Mouse (Mus musculus): ENCODE results near the gene Lonp2.

The Lonp2 gene

DNA sequence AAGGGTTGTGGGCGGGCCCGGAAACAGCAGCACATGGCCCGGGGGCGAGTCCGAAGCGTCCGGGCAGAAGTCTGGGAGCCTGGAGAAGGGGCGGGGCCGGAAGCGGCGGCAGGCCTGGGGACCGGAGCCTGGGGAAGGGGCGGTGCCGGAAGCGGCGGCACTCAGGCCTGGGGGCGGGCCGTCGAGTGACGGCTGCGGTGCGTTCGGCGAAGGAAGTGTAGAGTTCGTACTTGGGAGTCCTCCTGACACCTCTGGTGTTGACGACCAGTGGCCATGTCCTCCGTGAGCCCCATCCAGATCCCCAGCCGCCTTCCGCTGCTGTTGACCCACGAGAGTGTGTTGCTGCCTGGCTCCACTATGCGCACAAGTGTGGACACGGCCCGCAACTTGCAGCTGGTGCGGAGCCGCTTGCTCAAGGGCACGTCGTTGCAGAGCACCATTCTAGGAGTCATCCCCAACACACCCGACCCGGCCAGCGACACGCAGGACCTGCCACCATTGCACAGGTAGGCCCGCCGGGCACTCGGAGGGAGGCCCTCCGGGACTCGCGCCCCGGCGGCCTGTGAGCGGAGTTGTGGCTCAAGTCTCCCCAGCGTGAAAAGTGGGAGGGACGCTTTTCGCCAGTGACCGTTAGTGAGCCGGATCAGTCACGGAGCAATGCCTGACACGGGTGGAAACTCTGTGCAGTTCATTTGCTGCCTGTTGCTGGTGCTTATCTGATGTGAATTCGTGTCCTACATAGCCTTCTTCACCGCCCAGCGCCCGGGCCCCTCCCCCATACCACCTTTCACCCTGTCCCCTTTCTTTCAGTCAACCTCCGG is at the start of gene Lonp2:
Gene Lonp2 (plus strand): TSS at position 133 of the 821 bp plus-strand sequence.
- DNase-seq (ENCODE audit: low spot score), result peak; percentile 96

DNA sequence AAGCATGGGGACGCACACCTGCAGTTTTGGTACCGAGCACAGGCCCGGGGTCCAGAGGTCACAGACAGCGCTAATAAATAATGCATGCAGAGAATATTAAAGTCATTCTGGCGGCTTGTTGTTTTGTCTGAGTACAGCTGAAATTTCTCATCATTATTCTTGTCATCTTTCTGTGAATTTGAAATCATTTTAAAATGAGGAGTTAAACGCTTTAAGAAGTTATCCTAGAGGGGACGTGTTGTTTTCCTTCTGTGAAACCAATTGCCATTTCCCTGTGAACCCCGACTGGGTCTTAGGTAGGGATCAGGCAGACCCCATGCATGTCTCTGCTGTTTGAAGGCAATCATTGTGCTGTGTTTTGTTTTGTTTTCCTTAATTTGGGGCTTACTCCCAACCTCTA is 46.3 kb upstream of the Lonp2 start:
- no peak for DNase-seq (ENCODE audit: low spot score)

DNA sequence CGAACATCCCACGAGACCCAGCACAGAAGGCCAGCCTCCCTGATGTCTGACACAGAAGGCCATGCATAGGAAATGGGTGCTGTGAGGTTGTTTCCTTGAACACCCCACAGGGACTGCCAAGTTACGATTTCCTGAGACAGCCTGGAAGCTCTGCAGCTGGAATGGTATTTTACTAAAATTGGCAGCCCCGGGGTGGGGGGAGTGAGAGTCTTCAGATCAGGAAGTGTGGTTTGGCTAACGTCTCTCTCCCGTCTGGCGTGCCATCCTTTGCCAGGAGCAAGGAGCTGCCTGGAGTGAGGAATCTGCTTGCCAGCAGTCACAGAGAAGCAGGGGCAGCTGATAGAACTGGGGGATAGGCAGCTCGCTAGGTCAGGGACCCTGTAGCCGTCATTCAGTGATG is 45.8 kb upstream of the Lonp2 start:
- DNase-seq (ENCODE audit: low spot score), result no peak

DNA sequence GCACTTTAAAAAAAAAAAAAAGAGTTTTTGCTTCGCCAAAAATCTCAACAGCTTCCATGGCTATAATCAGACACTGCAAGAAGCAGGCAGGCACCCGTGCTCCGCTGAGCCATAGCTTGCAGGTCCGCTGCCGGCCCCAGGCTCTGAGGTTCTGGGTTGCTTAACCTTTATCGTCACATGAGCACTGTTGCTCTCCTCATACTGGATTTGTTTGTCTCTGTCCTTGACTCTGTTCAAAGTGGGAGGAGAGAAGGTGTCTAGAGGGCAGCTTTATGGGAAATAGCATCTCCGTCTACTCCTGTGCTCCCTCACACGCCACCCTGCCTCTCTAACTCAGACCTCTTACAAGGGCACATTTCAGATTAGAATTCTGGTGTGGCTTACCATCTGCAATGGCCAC is 45.1 kb upstream of the Lonp2 start:
- DNase-seq (ENCODE audit: low spot score), result no peak

DNA sequence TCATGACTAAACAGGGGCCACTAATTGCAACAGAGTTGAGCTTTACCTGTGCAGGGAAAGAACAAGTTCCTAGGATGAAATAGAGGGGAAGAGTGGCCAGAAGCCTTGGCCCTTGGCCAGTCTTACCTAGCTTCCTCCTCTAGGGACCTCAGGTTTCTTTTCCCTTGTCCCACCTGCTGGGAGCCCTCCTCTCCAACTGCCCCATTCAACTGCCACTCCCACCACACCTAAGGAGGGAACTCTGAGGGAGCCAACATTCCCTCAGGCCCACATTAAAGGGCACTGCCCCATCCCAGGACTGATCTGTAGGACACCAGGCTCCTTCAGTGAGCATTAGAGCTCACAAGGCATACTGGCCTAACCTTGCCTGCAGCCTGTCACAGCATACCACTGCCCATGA is 43.4 kb upstream of the Lonp2 start, which contains the start of gene Abcc12:
Gene Abcc12 (minus strand): TSS at position 229 of the 400 bp plus-strand sequence.
- DNase-seq (ENCODE audit: low spot score), result no peak

DNA sequence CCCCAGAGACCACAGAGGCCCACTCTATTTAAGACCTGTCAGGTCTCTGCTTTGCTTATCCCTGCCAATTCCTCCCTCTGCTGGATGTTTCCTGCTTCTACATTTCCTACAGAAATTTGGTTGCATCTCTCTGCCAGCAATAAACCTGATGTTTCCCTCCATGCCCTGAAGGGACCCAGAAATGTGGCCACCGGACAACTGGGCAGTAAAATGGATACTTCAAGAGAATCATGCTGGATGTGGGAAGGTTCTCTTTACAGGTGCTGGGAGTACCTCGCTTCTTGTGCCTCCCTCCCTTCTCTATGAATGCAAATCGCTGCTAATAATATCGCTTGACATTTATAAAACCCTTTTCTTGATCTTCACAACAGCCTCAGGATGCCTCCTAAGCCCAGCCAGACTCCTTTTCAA is 41.9 kb upstream of the Lonp2 start:
- no peak for DNase-seq (ENCODE audit: low spot score)

DNA sequence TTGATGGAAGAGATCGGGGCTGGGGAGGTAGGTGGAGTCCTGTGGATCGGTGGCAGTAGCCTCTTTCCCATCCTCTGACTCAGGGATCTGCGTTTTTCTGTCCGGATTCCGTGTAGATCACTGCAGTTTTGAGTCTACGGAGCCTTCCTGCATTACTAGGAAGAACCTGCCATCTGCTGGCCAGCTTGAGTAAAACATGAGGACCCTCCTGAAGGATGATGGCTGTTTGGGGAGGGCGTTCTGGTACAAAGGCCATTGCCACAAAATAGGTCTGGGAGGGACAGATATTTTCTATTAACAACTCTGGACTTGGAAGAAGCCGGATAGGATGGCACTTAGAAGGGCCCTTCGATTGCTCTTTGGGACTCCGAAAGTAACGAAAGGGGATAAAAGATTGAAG is 38.7 kb upstream of the Lonp2 start:
- DNase-seq (ENCODE audit: low spot score), result peak; percentile 70

DNA sequence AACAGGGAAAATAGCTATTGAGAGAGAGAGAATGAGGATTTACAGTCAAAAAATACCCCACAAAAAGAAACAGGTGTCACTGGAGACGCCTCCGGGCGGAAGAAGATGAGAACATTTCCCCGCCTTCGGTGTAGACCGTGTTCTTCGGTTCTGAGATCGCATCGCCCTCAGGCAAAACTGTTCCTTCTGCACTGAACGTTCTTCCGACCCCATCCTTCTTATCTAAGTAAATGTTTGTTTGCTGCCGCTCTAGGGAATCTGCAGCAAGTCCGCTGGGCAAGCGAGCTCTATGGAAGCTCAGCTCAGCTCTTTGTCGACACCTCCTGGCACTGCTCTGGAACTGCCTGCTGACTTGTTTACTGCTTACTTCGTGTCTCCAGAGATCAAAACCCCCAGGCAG is 38.3 kb upstream of the Lonp2 start:
- peak; percentile 80 for DNase-seq (ENCODE audit: low spot score)

DNA sequence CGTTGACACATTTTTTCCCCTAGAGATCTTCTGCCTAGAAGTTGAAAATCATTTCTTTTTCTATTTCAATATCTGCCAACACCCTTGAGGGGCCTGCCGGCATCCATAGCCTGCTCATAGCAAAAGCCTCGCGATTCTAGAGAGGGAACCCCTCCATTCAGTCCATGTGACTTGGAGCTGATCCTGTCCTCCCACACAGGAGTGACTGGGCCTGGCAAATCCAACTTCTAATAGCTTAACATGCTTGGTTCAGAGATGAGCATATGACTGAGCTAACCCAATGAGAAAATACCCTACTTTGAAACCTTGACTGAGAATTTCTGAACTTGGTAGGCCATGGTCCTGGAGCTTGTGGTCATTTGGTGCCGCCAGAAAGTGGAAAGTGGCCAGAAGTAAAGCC is 37.8 kb upstream of the Lonp2 start:
- DNase-seq (ENCODE audit: low spot score), result no peak

DNA sequence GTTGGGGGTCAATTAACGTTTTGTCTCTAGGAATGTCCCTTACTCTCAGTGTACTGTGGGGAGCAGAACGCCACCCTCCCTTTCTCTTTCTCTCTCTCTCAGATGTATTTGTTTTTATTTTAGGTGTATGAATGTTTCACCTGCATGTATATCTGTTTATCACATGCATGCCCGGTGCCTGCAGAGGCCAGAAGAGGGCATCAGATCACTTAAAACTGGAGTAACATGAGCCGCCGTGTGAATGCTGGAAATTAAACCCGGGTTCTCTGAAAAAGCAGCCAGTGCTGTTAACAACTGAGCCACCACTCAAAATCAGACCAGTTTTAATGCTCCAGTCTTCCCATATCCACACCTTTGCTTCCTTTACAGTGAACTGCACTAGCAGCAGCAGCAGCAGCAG is 37.2 kb upstream of the Lonp2 start:
- peak; percentile 11 for DNase-seq (ENCODE audit: low spot score)

DNA sequence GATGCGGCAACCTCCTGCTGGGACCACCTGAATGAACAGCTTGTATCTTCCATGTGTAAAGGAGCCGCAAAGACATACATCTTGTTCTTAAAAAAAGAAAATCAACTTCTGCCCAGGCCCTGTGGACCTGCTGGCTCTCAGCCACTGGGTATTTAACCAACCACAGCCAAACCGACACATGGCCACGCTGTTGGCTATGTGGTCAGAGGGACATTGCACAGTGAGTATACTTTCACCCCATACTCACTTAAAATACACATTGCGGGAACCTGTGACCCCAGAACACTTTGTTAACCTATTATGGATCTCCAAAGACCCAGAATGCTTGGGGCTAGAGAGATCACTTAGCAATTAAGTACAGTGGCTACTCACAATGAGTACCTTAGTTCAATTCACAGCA is 35.5 kb upstream of the Lonp2 start:
- no peak for DNase-seq (ENCODE audit: low spot score)

DNA sequence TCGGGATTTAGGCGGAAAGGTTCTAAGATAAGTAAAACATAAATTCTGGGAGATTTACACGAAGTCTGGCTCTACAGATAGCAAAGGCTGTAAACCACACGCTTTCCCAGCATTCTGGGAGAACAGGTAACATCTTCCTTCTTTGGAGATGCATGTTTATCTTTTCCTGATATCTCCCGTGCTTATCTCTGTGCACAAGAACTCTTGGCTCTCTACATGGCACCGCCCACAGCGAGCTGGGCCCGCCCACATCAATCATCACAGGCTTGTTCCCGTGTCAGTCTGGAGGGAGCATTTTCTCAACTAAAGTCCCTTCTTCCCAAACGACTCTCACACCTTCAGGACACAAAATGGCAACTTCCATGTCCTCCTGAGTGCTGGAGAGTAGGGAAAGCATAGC is 30.7 kb upstream of the Lonp2 start:
- DNase-seq (ENCODE audit: low spot score), result no peak

DNA sequence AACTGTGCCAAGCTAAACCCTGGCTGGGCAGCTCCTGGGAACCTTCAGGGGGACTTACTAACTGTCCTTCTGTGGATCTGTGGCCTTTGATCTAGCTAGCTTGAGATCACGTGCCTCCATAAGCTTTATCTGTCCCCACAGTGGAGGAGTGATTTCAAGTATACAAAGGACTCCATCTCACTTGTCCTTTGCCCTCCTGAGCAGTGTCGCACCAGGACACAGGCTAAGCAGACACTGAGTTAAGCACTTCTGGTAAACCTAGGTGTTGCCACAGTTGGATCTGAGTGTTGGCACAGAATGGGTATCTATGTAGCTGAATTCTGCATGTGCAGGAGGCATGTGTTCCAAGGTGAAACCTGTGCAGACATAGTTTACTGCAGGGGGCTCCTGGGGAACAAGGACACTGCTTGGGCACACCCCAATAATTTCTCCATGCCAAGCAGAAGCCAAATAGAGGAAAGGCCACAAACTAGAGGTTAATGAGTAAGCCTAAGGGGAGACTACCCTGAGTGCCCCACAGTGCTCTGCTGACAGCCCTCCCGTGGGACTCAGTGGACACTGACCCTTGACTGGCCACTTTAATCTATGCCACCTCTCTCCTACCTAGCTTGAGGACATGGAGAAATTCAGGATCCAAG is 29.6 kb upstream of the Lonp2 start:
- DNase-seq (ENCODE audit: low spot score), result no peak

DNA sequence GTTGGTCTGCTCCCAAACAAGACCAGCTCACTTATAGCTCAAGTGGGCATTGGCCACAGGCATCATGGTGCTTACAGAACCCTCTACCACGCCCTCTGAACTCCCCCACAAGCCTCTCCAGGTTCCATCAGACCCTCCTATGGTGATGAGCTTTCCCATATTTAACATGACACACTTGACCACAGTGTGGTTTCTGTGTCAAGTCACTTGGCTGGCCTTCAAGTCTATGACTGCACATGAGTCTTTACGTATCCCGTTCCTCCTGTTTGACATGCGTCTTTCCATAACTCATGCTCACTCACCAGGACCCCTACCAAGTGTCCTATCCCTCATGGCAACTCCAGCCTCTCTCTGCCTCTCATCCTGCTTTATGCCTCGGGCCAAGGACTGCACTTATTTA is 28.2 kb upstream of the Lonp2 start:
- DNase-seq (ENCODE audit: low spot score), result no peak

DNA sequence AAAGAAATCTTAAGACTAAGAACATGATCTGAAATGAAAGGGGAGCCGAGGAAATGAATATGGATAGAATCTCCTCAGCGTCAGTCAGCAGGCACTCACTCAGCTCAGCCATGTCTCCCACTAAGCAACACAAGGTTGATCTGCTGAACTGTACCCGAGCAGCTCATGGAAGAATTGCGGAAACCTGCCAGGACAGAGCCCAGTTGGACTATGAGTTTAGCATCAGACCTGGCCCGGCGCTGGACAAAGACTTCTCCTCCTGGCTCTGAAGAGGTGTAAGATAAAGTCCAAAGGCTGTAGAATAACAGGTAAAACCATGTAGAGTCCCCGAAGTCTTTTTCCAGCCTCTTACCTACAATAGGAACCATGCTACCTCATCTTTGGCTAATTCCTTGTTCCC is 26.2 kb upstream of the Lonp2 start:
- no peak for DNase-seq (ENCODE audit: low spot score)

DNA sequence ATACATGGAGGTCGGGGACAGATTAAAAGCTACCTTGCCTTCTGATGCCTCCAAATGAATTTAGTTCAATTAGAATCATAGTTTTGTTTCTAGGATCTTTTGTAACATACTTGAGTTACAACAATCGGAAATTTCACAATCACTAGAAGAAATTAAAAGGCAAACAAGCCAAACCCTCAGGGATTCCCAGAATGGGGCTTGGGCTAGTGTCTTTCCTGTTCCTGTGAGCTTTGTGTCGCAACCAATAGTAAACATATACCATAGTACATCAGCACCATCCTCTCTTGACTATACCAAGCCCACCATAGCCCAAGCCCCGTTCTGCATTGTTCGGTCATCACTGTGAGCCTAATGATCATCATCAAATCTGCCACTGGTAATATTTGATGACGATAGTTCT is 24.5 kb upstream of the Lonp2 start:
- no peak for DNase-seq (ENCODE audit: low spot score)

DNA sequence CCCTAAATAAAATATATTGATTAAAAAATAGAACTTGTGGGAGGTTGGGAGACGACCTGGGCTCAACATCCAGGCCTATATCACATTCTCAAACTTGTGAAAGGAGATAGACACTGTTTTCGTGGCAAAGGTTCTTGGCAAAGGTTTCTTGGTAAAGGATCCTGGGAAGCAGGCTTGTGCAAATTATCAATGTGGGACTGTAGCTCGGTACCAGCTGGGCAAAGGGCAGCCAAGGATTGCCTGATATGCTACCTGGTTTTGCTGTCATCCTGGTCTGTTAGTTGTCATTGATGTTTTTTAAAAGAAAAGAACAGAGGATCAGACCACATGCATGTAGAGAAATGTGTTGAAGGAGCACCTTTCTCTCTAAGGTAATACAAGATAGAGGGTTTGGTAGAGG is 23.5 kb upstream of the Lonp2 start:
- no peak for DNase-seq (ENCODE audit: low spot score)

DNA sequence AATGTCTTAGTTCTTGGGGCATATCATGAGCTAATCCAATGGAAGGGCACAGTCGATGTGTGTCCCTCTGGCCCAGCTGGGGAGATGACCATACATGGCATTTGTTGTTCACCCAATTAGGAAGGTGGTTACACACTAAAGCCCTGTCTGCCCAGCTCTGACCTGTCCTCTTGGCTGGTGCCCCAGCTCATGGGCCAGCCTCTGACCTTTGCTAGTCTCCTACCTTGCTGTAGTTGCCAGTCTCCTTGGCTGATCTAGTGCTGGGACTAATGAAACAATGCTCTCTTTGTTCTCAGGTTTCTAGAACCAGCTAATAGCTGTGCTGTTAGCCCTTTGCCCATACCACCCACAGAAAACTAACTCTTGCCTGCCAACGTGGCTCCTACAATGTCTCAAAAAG is 20.7 kb upstream of the Lonp2 start:
- no peak for DNase-seq (ENCODE audit: low spot score)

DNA sequence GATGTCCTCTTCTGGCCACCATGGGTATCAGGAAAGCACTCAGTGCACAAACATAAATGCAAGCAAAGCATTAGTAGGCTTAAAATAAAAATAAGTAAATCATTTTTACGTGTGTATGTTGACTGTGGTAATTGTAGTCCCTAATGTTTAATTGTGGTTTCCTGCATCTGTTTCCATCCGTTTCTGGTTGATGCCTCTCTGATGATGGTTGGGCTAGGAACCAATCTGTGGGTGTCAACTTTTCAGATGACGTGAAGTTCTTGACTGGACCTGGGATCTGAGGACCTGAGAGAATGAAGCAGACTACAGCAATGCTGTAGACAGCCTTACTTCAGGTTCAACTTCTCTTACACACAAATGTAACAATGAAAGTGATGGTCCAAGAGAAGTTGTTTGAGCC is 19.2 kb upstream of the Lonp2 start:
- no peak for DNase-seq (ENCODE audit: low spot score)

DNA sequence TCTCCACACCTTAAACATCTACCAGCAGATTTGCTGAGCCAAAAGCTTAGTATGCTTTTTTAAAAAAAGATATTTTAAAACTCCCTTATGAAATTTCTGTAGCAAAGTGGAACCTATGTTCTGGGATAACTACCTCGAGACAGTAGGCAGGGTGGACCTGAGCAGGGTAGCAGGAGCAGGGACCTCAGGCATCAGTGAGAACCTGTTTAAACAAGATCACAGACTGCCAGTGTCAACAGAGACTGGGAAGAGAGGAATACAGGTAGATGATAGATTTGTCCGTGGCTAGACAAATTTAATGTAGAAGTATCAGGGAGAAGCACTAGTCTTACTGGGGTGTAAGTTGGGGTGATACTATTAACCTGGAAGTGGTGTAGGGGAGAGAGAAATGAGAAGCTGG is 10.0 kb upstream of the Lonp2 start:
- DNase-seq (ENCODE audit: low spot score), result no peak

DNA sequence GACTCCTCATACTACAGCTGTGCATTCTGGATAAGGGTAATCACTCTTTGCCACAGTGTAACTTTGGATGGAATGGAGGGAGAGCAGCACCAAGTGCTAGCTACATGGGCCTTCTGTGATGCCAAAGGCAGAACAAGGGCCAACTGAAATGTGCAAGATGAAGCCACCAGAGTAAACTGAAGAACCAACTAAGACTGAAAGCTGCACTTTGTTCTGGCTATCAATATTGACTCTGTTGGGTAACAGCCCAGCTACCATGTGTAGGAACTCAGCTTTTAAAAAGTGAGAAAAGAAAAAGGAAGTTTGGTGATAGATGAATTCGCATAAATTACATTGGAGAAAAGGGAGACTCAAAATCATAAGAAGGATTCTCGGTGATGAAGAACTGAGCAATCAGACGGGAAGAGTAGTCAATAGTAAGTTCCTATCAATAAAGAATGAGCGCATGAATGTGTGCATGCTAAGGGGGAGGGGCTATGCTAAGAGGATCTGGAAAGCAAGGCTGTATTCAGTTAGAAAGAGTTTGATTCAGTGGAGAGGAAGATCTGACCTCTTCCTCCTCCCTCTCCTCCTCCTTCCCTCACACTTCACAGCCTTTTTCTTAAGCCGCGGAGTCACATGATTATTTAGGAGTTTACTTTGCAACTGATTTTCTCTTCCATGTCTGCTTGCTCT is 8.6 kb upstream of the Lonp2 start:
- DNase-seq (ENCODE audit: low spot score), result no peak

DNA sequence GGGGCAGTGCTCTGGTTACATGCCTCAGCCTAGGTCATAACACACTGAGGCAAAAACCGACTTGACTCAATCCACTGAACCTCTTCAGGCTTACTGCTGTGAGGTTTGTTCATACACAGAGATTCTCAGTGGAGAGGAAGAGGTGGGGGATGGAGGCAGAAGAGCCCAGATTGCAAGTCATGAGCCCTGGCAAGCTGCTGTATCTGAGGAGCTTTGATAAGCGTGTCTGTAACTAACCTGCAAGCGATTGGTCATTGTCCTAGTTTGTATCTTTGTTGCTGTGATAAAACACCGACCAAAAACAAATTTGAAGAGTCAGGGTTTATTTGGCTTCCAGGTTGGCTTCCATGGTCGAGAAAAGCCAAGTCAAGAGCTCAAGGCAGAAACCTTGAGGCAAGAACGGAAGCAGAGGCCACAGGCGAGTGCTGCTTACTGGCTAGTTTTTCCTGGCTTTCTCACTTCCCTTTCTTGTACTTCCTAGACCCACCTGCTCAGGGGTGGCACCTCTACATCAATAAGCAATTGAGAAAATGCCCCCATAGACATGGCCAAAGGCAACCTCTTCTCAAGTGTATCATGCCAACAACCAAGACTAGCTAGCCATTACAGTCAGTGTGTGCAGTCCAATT is 6.0 kb upstream of the Lonp2 start:
- DNase-seq (ENCODE audit: low spot score), result no peak

DNA sequence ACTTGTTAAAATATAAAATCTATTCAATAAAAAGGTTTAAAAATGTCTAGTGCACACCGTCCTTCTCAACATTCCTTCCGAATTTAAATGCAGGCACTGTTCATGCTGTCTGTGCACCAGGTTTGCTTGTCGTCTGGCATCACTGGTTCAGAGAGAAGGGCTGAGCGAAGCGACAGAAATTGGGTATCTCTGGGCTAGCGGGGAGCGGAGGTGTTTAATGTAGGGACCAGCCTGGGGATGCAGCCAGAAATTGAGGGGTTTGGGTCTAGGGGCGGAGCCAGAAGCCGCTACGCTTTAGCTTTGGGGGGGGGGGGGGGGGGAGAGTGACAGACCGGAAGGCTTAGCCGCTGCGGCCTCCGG is 312 bp upstream of the Lonp2 start:
- DNase-seq (ENCODE audit: low spot score), result no peak
